Mouse (Mus musculus) cerebellum, postnatal 4 days (tissue): Measurements from ENCODE around the gene Mef2d.

Experiments used
- DNase-seq, 2 experiments: peaks; one replicate each; pipeline ENCODE4 v3.0.0; 2022; ENCODE audit warnings: low spot score in 2 of 2, mixed read lengths in 1 of 2

Mef2d gene

DNA sequence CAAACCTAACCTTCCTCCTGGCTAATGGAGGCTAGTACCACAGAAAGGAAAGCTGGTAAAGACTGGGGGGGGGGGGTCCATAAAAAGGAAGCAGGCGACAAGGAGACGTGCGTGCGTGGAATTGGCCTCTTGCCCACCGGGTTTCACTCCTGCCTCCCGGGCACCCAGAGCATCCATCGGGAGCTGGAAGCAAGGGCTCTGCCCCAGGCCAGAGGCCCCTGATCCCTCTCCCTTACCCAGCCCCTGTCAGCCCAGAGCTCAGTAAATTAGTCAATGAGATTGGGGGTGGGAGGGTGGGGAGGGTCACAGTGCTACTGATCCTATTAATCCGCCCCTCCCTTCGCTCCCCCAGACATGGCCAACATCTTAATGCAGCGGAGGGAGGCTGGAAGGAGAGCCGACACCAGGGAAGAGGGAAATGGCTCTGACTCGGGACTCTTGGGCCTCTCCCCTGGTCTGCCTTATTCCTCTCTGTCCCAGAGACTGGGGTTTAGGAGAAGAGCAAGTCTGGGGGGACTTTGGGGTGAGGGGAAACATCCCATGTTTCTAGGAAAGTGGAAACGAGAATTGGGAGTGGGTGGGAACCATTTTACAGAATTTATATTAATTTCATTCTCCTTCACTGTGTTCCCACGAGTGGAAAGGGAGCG, 65.4 kb downstream of the Mef2d start:
- no peak for DNase-seq

DNA sequence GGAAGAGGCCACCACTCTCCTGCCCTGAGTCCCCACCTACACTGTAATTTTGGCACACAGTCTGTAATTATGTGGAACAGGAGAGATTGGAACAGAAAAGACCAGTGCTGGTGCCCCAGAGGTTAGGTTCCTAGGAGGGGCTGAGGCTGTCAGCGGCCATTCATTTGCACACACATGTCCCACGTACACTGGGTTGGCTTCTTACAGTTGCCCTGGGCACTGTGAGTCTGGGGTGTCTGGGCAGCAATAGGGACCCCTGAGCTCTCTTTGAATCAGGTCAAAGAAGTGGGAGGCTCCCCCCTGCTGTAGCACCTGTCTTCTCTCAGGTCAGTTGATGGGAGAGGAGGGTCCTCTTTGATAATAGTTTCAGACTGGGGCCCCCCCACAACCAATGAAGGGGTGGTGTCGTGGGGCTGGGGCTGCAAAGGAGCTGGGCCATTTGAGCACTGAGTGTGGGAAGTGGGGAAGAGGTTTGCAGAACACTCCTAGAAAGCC, 66.1 kb downstream of the Mef2d start:
- no peak for DNase-seq

GRCm38 (mm10) chr3:88209306-88209705, 67.1 kb downstream of the Mef2d start:
- no peak for DNase-seq

DNA sequence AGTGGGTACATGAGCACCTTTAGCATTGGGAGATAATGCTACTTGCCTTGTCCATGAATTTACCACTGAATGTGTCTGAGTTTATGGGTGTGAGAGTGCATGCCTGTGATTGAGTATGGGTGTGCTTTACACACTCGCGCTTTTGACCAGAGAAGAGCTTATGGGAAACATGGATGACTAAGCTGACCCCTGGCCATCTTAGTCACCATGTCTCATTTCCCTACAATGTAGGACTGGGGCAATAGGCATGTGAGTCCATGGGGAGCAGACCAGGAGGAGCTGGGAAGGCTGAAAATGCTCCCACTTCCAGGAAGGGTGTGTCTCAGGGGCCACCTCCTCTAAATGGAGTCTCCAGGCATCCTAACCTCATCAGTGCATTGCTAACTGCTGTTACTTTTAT, 67.9 kb downstream of the Mef2d start:
- DNase-seq = no peak

DNA sequence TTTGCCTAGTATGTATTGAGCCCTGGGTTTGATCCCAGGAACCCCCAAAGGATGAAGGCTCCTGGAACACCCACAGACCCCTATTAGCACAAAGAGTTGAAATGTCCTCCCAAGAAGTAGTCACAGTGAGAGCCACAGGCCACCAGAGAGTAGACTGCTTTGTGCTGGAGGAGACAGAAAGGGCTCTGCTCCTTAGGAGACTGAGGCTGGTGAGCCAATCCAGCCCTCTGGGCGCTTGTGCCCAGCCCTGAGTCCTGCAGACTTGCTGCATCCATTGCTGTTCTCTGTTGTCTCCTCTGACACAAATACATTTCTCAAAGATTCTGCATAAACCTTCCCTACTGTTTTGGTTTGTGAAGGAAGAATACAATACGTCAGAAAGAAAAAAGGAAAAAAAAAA, 68.7 kb downstream of the Mef2d start:
- DNase-seq = no peak

DNA sequence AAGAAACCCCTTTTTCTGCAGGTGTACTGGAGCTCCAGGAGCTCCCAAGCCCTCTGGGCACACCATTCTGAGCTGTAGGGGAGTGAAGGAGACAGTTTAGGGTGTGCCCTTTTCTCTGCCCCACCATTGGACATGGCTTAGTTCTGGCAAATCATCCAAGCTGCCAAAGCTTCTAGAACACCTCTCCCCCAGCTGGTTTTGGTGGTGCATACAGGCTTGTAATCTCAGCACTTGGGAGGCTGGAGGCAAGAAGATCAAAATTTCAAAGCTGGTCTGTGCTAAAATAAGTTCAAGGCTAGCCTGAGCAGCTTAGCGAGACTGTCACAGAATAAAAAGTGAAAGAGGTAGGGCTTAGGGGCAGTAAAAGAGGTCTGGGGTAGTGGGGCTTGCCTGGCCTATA, 70.2 kb downstream of the Mef2d start:
- DNase-seq = no peak

- no peak for DNase-seq
Observed at GRCm38 (mm10) chr3:88213019-88213418, 70.8 kb downstream of the Mef2d start.

DNA sequence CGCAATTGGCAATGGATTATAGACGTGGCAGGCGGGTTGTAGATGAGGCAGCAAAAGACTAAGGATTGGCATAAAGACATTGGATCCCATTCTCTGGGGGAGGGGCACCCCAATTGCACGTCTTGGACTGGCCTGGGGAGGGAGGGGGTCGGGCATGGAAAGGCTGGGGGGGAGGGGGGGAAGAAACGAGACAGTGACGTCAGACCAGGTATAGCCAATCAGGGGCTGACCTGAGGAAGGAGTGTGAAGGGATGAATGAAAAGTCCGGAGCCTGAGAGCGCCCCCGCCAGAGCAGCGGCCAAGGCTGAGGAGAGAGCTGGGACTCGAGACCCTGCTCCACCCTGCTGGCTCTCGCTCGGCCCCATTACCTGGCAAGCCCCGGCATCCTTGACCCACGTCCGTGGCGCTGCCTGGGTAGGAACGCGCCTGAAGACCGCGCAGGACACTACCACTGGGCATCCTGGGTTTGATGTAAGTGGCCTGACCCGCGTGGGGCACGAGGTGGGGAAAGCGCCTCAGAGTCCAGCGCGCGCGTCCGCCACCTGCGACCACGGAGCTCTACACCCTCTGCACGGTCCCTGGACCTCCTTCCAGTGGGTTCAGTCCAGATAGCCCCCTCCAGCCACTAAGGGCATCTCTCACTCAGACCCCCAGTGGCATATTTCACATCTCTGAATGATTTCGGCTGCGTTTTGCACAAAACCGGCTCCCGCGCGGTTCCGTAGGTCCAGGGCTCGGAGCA, 72.2 kb downstream of the Mef2d start:
- DNase-seq = peak; percentile 72 to 91

- DNase-seq = no peak
Observed at GRCm38 (mm10) chr3:88214971-88215552, 72.9 kb downstream of the Mef2d start.

- peak in 1 of 2 experiments; percentile 59 for DNase-seq
Observed at GRCm38 (mm10) chr3:88215553-88216004, 73.4 kb downstream of the Mef2d start.

DNA sequence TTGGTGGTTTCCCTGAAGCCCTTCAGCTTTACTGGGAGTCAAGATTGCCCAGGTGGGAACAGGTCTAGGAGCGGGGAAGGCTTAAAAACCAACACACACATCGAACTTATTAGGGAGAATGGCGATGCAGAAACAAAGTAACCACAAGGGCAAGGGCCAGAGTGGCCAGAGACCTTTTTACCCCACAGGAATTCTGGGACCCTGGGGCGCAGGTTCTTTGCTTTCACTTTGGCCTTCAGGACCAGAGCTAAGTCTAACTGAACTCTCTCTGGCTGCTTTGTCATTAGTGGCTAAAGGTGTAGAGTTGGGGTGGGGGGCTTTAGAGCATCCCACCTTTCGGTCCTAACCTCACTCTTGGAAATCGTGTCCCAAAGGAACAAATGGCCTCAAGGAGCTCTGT, 73.9 kb downstream of the Mef2d start:
- no peak for DNase-seq

DNA sequence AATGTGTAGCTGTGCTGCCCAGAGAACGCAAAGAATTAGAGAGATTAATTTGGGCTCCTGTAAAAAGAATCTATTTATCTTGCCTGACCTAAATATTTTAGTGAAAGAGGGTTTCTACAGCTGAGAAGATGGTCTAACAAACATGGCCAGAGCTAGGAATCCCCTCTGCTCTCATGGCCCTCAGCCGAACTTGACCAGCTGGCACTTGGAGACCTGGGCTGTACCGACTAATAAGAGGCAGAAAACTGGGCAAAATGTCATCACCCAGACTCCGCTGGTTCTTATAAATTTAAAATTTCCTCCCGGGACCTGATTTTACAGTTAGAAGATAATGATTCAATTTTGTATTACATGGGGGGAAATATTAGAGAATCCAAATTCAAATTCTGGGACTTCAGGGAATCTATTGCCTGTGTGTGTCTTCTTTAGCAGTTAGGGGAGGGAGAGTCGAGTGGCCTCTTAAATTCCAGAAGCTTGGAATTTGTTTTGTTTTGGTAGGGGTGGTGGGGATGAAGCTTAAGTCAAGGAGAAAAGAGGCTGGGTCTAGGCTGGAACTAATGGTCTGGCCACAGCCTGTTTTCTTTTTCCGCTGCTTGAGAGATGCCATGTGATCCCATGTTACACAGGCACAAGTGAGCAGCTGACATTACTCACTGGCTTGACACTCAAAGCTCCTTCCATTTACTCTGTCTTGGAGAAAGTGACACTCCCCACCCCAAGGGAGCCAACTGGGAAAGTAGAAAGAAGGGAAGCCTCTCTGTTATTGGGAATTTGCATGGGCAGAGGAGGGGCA, 74.6 kb downstream of the Mef2d start:
- DNase-seq = no peak

- no peak for DNase-seq
Observed at GRCm38 (mm10) chr3:88217679-88218078, 75.5 kb downstream of the Mef2d start.

- DNase-seq = no peak
Observed at GRCm38 (mm10) chr3:88219940-88220339, 77.8 kb downstream of the Mef2d start.

DNA sequence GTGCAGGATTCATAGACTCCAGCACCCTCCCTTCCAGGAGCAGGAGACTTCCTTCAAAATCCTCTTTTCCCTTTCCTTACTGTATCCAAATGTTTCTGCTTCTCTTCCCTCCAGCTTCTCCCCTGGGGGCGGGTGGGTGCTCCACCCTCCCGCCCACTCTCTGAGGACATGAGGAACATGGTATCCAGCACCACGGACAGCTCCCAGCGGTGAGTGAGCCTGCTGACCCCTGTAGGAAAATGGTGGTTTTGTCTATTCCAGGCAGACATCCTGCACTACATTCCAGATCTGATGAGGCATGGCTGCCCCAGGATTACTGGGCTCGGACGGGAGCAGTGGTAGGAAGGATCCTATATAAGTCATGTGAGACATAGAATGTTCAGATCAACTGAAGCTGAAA, 78.7 kb downstream of the Mef2d start:
- DNase-seq = no peak
